Mouse (Mus musculus): ENCODE results near the gene Hoxb1. TPM values are rescaled to one million over a fixed set of nuclear protein-coding genes. Genes with fewer than 3 reads are reported as not detected.

The Hoxb1 gene
- polyA plus RNA-seq, 1 experiment from 2014 or later = not detected

GRCm38 (mm10) chr11:96349491-96350340 lies 15.8 kb upstream of the Hoxb1 start:
- Histone ChIP-seq H3K4me2 (replicated peaks; ENCODE audit: low read depth, low read length) (peak overlapping the region; percentile 25; the same call in 1 of the 2 replicates), H3K4me1 (ENCODE audit: insufficient read depth, low read depth, low read length) (peaks cover 4% of the 10 kb centered on the region; the same call in 1 of the 2 replicates), H3K27me3 (replicated peaks; ENCODE audit: insufficient read depth, low read length) (peaks cover 16% of the 10 kb centered on the region; the same call in 1 of the 2 replicates), H3K9ac (replicated peaks; ENCODE audit: low read depth) (no peak overlapping the region), H3K27ac (ENCODE audit: low read length) (peak overlapping the region; percentile 48), H3K9me3 (ENCODE audit: low read length) (no peaks in the 10 kb centered on the region), H3K36me3 (ENCODE audit: insufficient read depth, low read length) (no peaks in the 10 kb centered on the region), H3K4me3 (ENCODE audit: low read depth, low read length) (no peak overlapping the region)
- 26% methylated on average over 13 of the region's 14 CpGs for WGBS
- no peak for DNase-seq (ENCODE audit: low spot score)
- TF ChIP-seq CTCF (IDR thresholded peaks at IDR 0.05) (no peak), EP300 (IDR thresholded peaks at IDR 0.05) (no peak)
- peak; percentile 20 for ATAC-seq

GRCm38 (mm10) chr11:96350341-96350624 lies 15.3 kb upstream of the Hoxb1 start, which contains the start of gene Hoxb2:
Gene Hoxb2, plus strand, starts transcription at chr11:96350525.
- H3K27ac ChIP-seq (ENCODE audit: low read length) = peak within 1 kb of the TSS; percentile 79
- H3K9me3 ChIP-seq (ENCODE audit: low read length) = no peaks in the 10 kb centered on the region
- DNase-seq (ENCODE audit: low spot score) (no peak), ATAC-seq (no peak)
- peak within 1 kb of the TSS; percentile 63; the same call in 1 of the 2 replicates for H3K4me2 ChIP-seq (replicated peaks; ENCODE audit: low read depth, low read length)
- 37% methylated on average over 2 of the region's 2 CpGs for WGBS
- peaks cover 6% of the 10 kb centered on the region; the same call in 1 of the 2 replicates for H3K4me1 ChIP-seq (ENCODE audit: insufficient read depth, low read depth, low read length)
- 0 out of 2 replicates have a peak within 1 kb of the TSS, but pooled peaks have one; percentile 58 for H3K4me3 ChIP-seq (ENCODE audit: low read depth, low read length)
- H3K27me3 ChIP-seq (replicated peaks; ENCODE audit: insufficient read depth, low read length) = peaks cover 12% of the 10 kb centered on the region; the same call in 1 of the 2 replicates
- no peak for TF ChIP-seq EP300 (IDR thresholded peaks at IDR 0.05)
- no peak within 1 kb of the TSS for H3K9ac ChIP-seq (replicated peaks; ENCODE audit: low read depth)
- H3K36me3 ChIP-seq (ENCODE audit: insufficient read depth, low read length) = no peaks in the 10 kb centered on the region

GRCm38 (mm10) chr11:96350791-96351190 lies 14.8 kb upstream of the Hoxb1 start:
- no peak for TF ChIP-seq CTCF (IDR thresholded peaks at IDR 0.05)
- TF ChIP-seq EP300 (IDR thresholded peaks at IDR 0.05) = no peak
- Histone ChIP-seq H3K27ac (ENCODE audit: low read length) (peak overlapping the region; percentile 79), H3K4me1 (ENCODE audit: insufficient read depth, low read depth, low read length) (peaks cover 6% of the 10 kb centered on the region; the same call in 1 of the 2 replicates), H3K9me3 (ENCODE audit: low read length) (no peaks in the 10 kb centered on the region), H3K9ac (replicated peaks; ENCODE audit: low read depth) (no peak overlapping the region), H3K4me3 (ENCODE audit: low read depth, low read length) (no peak overlapping the region), H3K27me3 (replicated peaks; ENCODE audit: insufficient read depth, low read length) (peaks cover 12% of the 10 kb centered on the region; the same call in 1 of the 2 replicates), H3K4me2 (replicated peaks; ENCODE audit: low read depth, low read length) (peak overlapping the region; percentile 63; the same call in 1 of the 2 replicates), H3K36me3 (ENCODE audit: insufficient read depth, low read length) (no peaks in the 10 kb centered on the region)
- 63% methylated on average over 2 of the region's 2 CpGs for WGBS
- no peak for ATAC-seq
- no peak for DNase-seq (ENCODE audit: low spot score)

GRCm38 (mm10) chr11:96351312-96351711 lies 14.2 kb upstream of the Hoxb1 start:
- H3K9ac ChIP-seq (replicated peaks; ENCODE audit: low read depth) = no peak overlapping the region

GRCm38 (mm10) chr11:96351831-96352230 lies 13.7 kb upstream of the Hoxb1 start:
- peak overlapping the region; percentile 63 for H3K9ac ChIP-seq (replicated peaks; ENCODE audit: low read depth)
- H3K4me1 ChIP-seq (ENCODE audit: insufficient read depth, low read depth, low read length) = peaks cover 3% of the 10 kb centered on the region; the same call in 1 of the 2 replicates
- H3K27me3 ChIP-seq (replicated peaks; ENCODE audit: insufficient read depth, low read length) = peaks cover 7% of the 10 kb centered on the region; the same call in 1 of the 2 replicates
- WGBS = 3% methylated on average over 21 of the region's 22 CpGs
- DNase-seq (ENCODE audit: low spot score) (peak; percentile 87), ATAC-seq (peak; percentile 57)
- peak overlapping the region; percentile 63 for H3K4me2 ChIP-seq (replicated peaks; ENCODE audit: low read depth, low read length)
- no peaks in the 10 kb centered on the region for H3K9me3 ChIP-seq (ENCODE audit: low read length)
- TF ChIP-seq EP300 (IDR thresholded peaks at IDR 0.05) (0 out of 2 replicates have a peak, but pooled peaks have one; percentile 16), CTCF (IDR thresholded peaks at IDR 0.05) (no peak)
- peak overlapping the region; percentile 79 for H3K27ac ChIP-seq (ENCODE audit: low read length)
- peak overlapping the region; percentile 58 for H3K4me3 ChIP-seq (ENCODE audit: low read depth, low read length)
- no peaks in the 10 kb centered on the region for H3K36me3 ChIP-seq (ENCODE audit: insufficient read depth, low read length)

More at GRCm38 (mm10) chr11:96351312-96351711, 14.2 kb upstream of the Hoxb1 start:
- peak overlapping the region; percentile 63 for H3K4me2 ChIP-seq (replicated peaks; ENCODE audit: low read depth, low read length)
- peaks cover 9% of the 10 kb centered on the region; the same call in 1 of the 2 replicates for H3K27me3 ChIP-seq (replicated peaks; ENCODE audit: insufficient read depth, low read length)
- H3K4me3 ChIP-seq (ENCODE audit: low read depth, low read length) = peak overlapping the region; percentile 58; the same call in 1 of the 2 replicates
- whole genome bisulfite sequencing = 21% methylated on average over 11 of the region's 11 CpGs
- peaks cover 3% of the 10 kb centered on the region; the same call in 1 of the 2 replicates for H3K4me1 ChIP-seq (ENCODE audit: insufficient read depth, low read depth, low read length)
- peak overlapping the region; percentile 79 for H3K27ac ChIP-seq (ENCODE audit: low read length)
- TF ChIP-seq EP300 (IDR thresholded peaks at IDR 0.05) (no peak), CTCF (IDR thresholded peaks at IDR 0.05) (no peak)
- ATAC-seq (no peak), DNase-seq (ENCODE audit: low spot score) (no peak)
- H3K36me3 ChIP-seq (ENCODE audit: insufficient read depth, low read length) = no peaks in the 10 kb centered on the region
- no peaks in the 10 kb centered on the region for H3K9me3 ChIP-seq (ENCODE audit: low read length)

Data from lung, postnatal 0 days (tissue).